Mouse (Mus musculus) megakaryocyte-erythroid progenitor cell, adult 5-6 weeks (primary cell): ENCODE measurements around the gene Mrps21. TPM values are rescaled to one million over a fixed set of nuclear protein-coding genes. Genes with fewer than 3 reads are reported as not detected.

Source experiments
- ATAC-seq: replicated peaks from 2 replicates; pipeline ENCODE4 v1.8.0; 2016; ENCODE audit warnings: mild to moderate bottlenecking, inconsistent platforms; ENCODE audit not compliant: severe bottlenecking, poor library complexity, low FRiP score, low TSS enrichment
- total RNA-seq, 2 experiments: library from RNA; stranded (forward) in 1 of 2; stranded (reverse) in 1 of 2; fragments of 200-1000, 215-1000 nt in 1 of 2; fragments of >200 nt in 1 of 2; fragmentation: Nextera tagmentation in 1 of 2; gene quantifications; 2 replicates each; pipeline ENCODE4 v1.2.3; 2014 to 2017

The Mrps21 gene
- total RNA-seq, 2 experiments from 2014 or later, result 204 to 398 TPM

DNA sequence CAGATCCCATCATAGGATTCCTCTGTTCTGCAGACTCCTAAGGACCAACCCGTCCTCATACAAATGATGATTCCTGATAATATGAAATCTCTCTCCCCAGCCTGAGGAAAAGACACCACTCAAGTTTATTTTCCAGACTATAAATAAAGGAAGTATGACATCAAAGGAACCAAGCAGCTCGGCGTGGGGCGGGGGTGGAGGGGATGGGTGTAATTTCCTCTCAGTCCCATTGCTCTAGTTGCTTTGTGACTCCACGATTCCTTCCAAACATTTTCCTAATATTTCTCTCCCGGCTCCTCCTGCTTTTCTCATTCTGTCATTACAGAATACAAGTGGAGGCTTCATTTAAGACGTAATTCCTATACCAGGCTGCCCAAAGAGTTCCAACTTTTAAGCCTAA lies 21.8 kb upstream of the Mrps21 start:
- no peak for ATAC-seq

DNA sequence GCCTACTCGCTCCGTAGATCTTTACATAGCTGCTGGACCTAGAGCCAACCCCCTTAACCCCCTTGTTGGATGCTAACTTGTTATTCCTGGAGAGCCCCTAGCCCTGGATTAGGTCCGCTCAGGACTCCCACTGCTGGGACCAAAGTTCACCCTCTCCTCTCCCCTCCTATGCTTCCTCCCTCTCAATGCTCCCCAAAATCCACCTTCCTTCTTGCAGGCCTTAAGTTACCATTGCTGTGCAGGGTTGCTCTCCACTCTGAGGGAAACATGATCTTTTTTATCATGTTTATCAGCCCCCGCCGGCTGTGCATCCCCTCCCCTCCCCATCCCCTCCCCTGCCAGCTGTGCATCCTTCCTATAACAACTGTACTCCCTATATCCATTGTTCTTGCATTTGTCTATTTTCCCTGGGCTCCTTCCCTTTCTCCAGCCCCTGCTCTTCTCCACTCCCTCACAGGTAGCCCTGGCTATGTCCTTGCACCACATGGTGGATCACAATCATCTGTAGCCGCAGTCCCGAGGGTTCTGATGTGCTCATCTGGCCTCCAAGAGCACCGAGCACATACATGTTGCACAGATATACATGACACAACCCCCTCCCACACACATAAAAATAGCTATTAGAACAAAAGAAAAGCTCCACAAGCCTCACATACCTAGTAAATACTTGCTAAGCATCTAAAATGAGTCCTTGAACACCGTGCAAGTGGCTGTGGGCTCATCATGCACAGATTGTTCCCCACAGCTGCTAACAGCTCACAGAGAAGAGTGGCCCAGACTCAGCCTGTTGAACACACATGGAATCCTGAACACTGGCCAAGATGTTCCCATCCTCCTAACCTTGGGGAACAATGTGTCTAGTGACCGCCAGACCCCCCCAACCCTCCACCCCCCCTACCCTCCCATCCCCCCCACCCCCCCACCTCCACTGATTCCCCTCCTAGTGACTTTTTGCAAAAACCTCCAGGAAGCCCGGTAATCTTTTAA lies 21.0 kb upstream of the Mrps21 start:
- no peak for ATAC-seq

DNA sequence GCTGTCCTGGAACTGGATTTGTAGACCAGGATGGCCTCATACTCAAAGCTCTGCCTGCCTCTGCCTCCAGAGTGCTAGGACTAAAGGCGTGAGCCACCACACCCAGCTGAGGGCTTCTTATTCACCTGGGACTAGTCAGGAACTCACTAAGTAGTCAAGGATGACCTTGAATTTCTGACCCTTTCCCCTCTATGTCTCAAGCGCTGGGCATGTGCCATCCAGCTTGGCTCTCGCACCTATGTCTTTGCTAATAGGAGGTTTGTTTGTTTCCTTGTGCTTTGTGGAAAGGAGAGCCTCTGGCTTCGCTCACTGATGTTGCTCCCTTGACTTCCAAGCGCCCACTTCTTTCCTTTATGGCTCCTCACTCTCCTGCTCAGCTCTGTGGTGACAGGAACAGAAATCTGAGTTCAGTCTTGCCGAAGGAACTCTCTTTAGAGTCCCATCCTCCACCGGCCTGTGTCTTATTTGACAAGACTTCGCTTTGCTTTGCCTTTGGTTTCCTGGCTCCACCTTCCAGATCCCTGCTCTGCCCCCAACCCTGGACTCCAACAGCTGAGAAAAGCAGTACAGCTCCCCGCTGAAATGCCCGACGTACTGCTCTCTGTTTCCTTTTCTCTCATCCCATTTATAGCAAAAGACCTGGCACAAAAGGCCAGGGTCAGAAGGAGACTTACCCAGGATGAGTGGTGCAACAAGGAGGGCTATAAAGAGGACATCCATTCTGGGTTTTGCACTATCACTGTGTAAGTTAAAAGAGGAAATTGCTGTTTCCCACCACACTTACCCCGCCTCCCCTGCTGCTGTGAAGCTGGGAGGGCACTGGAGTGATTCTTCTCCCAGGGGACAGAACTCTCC lies 20.1 kb upstream of the Mrps21 start, which contains the start of gene BC028528:
Gene BC028528 (minus strand): TSS at position 795 of the 855 bp plus-strand sequence.
- ATAC-seq, result no peak

DNA sequence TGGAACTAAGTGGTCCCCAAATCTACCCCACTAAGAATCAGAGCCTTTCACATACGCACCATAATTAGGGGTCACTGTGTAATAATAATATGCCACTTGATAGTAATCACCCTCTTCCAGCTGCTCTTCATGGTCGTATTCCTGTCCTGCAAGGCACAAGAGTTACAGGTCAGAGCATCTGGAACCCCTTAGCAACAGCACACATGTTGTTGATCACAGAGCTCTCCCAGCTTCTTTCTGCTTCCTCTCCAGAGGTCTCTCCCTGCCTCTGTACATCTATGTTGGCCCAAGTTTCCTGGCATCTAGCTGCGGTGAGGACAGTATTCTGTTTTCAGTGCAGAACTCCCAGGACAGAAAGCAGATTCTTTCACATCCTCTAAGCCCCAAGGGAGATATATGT lies 18.3 kb upstream of the Mrps21 start:
- no peak for ATAC-seq

DNA sequence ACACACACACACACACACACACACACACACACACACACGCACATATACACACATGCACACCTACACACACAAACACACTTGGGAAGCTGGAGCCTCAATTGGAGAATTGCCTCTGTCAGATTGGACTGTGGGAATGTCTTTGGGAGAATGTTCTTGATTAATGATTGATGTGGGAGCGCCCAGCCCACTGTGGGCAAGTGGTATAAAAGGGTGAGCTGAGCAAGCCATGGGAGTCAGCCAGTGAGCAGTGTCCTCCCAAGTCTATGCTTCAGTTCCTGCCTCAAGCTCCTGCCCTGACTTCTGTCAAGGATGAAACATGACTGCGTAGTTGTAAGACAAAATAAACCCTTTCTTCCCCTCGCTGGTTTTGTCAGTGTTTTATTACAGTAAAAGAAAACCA lies 16.3 kb upstream of the Mrps21 start:
- no peak for ATAC-seq

DNA sequence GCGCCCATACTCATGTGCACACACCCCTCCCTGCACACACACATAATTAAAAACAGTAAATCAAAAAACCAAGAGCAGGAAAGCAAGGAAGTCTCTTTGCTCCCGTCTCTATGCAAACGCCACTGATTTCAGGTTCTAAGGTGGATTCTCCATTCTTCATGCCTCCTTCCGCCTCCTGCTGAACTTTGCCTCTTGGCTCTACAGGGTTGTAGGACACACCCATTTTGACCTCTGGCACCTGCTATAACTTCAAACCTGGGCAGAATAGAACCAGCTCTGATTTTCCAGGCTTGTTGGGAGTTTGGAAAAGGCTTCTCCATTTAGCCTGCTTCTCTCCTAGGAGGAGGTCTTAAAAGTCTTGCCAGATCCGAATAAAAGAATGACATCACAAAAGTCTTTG lies 13.1 kb upstream of the Mrps21 start:
- ATAC-seq, result no peak

DNA sequence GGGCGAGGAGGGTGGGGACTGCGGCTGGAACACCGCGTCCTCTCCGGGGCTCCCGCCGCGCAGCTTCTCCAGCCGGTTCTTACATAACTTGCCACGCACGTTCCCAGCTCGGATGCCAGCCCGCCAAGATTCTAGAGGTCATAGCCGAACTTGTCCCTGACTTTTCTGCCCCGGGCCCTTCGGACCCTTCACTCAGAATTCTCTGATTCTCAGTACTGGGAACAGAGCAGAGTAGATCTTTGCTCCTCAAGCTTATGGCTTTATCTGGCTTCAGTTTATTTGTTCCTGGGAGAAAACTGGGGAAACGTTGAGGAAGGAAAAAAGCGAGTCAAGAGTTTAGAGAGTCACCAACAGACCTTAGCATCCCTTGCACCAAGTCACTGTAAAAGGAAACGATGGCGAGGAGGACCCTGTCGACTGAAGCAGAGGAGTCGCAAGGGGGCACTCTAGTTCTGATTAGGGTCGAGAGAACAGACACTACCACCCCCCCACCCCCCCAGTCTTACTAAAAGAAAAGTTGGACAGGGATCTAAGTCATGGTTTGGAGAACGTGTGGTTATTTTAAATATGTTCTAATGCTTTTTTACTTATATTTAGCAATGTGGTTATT lies 11.6 kb upstream of the Mrps21 start:
- no peak; the same call in 1 of the 2 replicates for ATAC-seq

DNA sequence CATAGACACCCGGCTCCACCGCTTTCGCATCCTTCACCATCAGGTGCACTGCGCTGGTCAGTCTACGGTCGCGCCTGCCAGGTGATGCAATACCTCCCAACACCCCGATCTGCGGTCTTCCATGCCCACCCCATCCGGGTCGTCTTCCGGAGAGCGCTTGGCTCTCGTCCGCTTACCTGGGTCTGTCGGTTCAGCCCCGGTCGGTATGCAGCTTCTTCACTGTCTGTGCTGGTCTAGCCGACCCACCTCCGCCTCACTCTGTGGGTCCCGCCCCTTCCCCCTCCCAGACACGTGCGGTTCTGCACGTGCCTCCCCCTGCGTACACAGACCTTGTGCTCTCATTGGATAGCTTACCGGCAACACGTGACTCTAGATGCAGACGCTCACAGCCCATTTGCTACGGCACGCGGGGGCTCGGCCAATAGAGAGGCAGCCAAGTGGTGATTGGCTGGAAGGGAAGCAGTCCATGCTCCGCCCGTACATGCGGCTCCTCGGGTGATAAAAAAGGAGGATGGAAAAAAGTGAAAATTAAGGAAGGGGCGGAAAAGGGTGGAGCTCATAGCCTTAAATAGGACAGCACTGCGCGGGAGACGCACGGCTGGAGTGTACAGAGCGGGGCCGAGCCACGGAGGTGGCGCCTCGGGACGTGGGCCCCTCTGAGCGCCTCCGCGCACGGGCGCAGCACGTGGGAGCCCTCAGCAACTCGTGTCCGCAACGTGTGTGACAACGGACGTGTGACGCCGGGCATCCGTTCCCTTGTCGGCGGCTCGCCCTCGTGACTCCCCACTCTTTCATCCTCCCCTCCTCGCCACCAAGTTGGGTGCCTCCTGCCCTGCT lies 10.9 kb upstream of the Mrps21 start, which contains the start of gene Ciart:
Gene Ciart (minus strand): TSS at position 273 of the 837 bp plus-strand sequence.
- ATAC-seq, result peak; percentile 98

DNA sequence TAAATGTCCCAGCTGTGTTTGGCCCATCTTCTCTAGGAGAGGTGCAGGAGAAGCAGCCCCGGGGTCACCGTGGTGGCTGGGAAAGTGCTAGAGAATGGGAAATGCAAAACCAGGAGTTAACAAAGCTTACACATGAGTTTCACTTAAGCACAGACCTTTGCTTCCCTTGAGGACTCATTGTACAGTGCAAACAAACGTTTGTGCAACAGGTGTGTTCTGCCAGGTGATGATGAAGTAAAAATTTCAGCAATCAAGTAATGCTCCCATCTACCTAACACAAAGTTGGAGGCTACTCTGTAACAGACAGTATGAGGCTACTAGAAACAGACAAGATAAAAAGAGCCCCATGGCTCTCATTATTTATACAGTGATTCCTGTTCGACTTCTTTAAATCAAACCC lies 7.7 kb upstream of the Mrps21 start:
- ATAC-seq, result no peak

DNA sequence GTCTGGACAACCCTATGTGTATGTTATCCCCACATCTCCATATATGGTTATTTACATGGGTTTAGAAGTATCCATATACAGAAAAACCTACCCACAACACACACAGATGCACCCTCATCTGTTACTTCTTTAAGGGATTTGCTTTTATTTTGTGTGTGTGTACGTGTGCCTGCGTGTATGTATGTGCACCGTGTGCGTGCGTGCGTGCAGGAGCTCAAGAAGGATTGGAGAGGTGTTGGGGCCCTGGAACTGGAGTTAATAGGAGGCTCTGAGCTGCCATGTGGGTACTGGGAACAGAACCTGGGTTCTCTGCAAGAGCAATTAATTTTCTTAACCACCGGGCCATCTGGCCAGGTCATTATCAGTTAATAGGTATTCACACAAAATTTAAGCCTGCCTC lies 729 bp upstream of the Mrps21 start:
- no peak for ATAC-seq

DNA sequence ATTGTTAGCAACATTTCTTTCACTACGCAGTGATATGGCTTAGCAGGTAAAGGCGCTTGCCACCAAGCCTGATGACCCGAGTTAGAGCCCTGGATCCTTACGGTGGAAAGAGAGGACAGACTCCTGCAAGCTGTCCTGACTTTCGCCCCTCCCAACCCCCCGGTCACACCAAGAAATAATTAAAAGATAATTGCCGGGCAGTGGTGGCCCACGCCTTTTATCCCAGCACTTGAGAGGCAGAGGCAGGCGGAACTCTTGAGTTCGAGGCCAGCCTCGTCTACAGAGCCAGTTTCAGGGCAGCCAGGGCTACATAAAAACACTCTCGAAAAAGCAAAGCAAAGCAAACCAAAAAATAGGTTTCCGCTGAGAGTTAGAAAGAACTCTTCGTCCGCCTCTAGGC lies 343 bp downstream of the Mrps21 start:
- no peak for ATAC-seq

DNA sequence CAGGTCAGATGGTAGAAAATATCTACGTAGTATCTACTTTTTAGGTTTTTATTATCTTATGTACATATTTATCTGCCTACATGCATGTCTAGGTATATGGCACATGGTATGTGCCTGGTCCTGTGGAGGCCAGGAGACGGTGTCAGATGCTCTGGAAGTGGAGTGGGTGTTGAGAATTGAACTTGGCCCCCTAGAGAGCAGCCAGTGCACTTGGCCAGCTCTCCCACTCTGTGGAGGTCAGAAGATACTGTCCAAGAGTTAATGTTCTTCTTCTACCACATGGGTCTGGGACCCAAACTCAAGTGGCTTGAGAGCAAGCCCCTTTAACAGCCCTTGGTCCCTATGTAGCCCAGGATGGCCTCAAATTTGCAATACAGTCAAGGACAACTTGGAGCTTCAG lies 3.9 kb downstream of the Mrps21 start:
- ATAC-seq, result no peak

DNA sequence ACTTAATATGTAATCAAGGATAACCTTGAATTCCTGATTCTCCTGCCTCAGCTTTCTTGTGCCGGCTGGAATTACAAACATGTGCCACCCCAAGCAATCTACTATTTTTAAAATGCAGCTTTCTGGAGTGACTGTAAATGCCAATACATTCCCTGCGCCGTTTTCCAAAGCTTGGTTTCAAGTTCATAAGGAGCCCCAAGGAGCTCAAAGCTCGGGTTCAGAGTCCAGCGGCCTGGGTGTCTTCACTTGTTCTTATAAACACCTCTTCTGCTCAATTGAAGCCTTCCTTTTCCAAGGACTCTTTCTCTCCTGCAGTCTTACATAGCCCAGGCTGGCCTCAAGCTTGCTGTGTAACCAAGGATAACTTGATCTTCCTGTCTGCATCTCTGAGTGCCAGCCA lies 5.2 kb downstream of the Mrps21 start:
- ATAC-seq, result no peak

DNA sequence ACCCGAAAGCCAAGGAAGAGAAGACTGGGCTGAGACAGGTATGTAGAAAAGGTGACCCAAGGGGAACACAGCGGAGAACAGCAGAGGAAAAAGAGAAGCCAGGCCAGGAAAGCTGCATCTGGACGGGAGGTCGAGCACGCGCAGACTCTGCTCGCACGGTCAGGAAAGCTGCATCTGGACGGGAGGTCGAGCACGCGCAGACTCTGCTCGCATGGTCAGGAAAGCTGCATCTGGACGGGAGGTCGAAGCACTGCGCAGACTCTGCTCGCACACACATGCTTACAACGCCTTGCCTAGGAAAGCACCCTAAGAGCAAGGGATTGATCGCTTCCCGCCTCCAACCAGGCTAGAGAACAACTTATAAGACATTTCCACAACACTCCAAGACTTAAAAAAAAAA lies 5.7 kb downstream of the Mrps21 start:
- ATAC-seq, result no peak

DNA sequence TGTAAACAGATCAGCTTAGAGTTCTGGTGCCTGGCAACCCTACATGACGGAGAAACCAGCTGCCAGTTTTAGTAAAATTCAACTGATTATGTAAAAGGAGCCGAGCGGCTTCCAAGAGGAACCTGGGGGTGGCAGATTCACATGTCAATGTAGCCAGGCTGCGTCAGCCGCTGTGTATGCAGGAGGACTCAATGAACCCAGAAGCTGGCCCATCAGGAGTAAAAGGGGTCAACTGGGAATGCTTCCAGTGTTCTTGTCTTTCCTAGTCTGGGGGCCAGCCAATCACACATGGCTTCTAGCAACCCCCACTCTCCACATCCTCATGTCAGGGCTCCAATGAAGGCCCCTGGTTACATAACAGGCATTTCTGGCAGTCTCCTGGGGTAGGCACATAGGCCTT lies 6.3 kb downstream of the Mrps21 start:
- no peak for ATAC-seq

DNA sequence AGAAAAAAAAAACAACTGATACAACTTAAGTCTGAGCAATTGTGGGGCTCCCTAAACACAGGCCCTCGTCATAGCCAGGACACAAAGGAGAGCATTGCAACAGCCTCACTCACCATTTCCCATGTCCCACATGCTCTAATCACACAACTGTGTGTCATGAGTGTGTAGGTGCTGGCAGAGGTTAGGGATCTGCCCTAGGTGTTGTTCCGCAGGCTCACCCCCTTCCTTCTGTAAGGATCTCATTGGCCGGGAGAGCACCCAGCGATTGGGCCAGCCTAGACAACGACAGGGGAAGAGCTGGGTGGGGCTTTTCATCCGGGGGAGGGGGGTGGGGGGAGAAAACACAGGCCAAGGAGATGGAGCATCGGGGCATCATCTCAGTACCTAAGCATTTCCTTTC lies 7.7 kb downstream of the Mrps21 start:
- ATAC-seq, result no peak

DNA sequence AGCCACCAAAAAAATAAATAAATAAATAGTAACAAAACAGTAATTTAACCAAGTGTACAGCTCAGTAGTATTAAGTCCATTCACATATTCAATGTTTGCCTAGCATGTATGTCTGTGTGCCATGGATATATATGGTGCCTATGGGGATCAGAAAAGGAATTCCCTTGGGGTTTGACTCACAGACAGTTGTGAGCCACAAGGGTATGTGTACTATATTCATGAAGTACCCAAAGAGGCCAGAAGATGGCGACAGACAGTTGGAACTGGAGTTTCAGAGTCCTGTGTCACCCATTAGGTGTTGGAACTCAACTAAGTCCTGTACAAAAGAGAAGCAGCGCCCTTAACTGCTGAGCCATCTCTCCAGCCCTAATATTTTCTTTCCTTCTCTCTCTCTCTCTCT lies 9.5 kb downstream of the Mrps21 start:
- peak; percentile 86 for ATAC-seq

DNA sequence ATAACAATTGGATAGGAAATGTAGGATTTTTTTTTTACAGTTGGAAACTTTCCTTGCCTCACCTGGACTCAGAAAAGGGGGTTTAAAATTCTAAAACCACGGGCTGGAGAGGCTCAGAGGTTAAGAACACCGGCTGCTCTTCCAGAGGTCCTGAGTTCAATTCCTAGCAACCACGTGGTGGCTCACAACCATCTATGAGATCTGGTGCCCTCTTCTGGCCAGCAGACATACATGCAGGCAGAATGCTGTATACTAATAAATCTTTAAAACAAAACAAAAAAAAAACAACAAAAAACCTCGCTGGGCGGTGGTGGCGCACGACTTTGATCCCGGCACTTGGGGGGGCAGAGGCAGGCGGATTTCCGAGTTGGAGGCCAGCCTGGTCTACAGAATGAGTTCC lies 10.1 kb downstream of the Mrps21 start:
- no peak for ATAC-seq

DNA sequence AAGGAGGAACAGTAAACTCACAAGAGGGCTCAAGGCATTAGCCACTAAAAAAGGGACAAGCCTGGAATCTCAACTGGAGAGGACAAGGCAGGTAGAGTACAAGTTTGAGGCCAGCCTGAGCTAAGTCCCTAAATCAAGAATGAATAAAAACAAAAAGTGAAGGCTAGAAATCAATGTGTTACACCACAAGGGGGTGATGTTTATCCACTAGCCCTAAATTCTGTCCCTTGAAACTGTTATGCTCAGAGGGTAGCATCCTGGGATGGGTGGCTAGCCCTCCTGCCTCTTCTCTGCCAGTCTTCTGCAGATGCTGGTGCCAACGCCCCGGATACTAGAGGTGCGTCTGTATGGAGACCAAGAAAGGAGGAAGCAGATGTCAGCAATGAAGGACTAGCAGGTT lies 11.0 kb downstream of the Mrps21 start:
- no peak for ATAC-seq
